Mouse (Mus musculus): ENCODE measurements around the gene Tm4sf5.
"Not testable (repeated sequence)": the region's sequence is repeated elsewhere in the genome, so short reads cannot be mapped to it uniquely, and the experiment has no call there.

Gene Tm4sf5

GRCm38 (mm10) chr11:70509753-70510564 is 4.9 kb downstream of the Tm4sf5 start:
- DNase-seq (ENCODE audit: low read depth): peak; percentile 86

DNA sequence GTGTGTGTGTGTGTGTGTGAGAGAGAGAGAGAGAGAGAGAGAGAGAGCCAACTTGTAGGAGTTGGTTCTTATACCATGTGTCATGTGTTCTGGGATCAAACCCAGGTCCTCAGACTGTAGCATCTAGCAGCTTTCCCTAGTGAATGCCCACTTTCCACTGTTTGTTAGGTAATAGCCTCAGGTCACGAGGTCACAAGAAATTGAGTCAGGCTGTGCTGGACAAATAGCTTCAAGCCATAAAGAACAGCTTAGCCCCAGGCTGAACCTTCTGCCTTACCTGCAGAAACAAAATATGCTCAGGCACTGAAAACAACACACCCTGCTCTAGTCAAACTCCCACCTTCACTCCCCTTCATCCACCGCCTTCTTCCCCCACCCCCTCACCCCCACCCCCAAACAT is 6.2 kb downstream of the Tm4sf5 start:
- no peak for DNase-seq (ENCODE audit: low read depth)

DNA sequence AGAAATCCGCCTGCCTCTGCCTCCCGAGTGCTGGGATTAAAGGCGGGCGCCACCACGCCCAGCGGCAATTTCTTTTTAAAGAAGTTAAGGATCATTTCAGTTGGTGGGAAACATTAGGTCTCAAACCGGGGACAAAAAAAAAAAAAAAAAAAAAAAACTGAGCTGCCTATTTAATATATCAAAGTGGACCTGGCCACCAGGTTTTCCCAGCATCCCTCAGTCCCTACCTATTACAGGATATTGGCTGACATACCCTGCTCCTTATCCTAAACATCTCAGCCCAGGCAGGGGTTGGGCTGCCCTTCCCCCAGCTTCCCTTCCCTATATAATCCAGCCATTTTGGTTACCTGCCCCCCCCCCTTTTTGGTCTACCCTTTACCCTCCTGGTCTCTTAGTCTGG is 6.8 kb downstream of the Tm4sf5 start:
- DNase-seq (ENCODE audit: low read depth): no peak

DNA sequence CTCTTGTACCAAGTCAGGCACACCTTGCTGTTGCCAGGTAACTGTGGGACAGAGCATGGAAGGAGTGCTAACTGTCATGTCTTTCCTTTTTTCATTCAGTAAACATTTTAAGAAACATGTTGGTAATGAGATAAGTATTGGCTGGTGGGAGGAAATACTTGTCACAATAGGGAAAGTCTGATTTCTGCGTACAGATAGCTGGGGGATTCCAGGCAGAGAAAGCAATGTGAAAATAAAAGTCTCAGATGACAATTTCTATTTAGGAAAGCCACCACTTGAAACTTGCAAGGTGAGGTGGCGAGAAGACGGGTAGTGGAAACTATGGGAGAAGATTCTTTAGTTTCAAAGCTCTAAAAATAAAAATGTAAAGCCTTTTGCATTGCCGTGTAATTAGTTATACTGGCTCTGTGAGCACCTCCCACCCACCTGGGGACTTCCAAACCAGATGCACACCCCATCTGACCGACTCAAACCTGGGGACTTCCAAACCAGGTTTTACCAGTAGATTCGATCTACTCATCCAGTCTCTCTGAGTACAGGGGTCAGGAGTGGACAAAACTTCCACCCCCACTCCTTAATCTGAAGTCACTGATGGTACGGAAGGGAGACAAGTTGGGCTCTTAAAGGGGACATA is 7.8 kb downstream of the Tm4sf5 start:
- peak; percentile 72 for DNase-seq (ENCODE audit: low read depth)

DNA sequence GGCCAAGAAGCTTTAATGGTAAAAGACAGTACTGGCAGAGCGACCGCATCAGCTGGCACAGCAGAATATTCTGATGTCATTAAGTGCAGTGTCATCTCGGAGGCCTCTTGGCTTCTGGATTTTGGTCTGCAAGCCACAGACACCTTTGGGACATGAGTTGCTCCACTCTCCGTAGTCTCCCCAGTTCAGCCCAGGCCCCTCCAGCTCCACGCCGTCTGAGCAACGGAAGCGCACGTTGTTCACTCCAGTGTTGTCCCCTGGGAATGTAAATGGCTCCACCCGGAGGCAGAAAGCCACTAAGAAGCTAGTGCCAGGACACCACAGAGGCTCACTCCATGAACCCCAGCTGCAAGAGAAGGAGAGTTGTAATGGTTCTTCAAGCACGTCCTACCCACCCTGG is 8.5 kb downstream of the Tm4sf5 start:
- no peak for DNase-seq (ENCODE audit: low read depth)

DNA sequence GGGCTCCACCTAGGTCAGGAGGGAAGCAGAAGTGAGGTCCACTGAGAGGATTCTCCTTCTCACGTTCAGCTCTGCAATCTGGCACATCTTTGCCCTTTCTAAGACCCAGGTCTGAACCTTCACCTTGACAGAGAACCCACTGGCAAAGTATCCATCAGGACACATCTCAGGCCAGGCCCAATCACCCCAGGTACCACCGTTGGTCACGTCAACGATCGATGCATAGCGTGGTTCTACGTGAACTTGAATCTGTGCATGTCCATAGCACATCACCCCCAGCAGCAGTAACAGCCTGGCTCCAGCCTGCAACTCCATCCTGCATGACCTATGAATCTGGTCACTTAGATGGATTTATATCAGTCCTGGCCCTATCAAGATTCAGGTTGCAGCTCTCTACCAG is 9.2 kb downstream of the Tm4sf5 start, which contains the start of gene Vmo1:
TSS of gene Vmo1 (minus strand) at position 329 of the 400 bp plus-strand sequence.
- no peak for DNase-seq (ENCODE audit: low read depth)

- peak; percentile 81 for DNase-seq (ENCODE audit: low read depth)
Observed at GRCm38 (mm10) chr11:70516352-70516751, 11.3 kb downstream of the Tm4sf5 start.

DNA sequence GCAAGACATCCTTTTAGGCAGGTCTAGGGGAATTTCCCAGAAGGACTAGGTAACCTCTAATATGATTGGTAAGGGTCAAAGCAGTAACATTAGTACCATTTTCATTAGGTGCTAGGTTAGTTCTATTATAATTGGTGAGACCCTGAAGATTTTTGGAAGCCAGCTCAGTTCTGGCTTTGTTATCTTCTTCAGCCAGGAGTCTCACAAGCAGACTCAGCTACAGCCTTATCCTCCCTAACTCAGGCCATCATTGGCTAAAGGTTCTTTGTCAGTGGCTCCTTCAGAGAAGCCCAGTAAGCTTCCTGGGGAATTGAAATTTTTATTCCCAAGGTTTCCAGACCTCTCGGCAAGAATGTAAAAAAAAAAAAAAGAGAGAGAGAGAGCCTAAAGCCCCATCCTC is 13.4 kb downstream of the Tm4sf5 start:
- DNase-seq (ENCODE audit: low read depth): no peak

- no peak for DNase-seq (ENCODE audit: low read depth)
Observed at GRCm38 (mm10) chr11:70518923-70519322, 13.9 kb downstream of the Tm4sf5 start, which contains the start of gene Gltpd2. Gene Gltpd2, plus strand, starts transcription at chr11:70519196.

DNA sequence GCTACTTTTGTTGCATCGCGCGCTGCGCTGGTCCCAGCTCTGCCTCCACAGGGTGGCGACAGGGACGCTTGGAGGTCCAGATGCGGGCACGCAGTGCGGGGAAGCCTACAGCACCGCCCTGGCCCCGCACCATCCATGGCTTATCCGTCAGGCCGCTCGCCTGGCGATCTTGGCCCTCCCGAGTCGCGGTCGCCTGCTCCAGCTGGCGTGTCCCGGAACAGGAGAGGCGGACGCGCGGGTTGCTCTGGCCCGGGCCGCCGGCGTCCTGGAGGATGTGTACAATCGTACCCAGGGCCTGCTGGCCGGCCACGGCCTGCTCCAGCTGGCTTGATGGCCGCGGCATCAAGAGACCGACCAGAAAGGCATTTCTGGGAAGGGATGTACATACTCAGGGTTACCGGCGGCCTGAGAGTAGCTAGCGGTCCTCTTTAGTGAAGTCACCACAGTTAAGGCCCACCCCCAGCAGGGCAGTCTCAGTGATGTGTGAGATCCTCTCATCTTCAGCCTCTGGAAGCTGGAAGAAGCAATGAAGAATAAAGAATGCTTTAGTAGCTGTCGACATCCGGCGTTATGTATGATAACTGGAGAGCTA is 15.2 kb downstream of the Tm4sf5 start:
- DNase-seq (ENCODE audit: low read depth): no peak

GRCm38 (mm10) chr11:70523306-70523989 is 18.4 kb downstream of the Tm4sf5 start:
- not testable (repeated sequence) for DNase-seq (ENCODE audit: low read depth)

DNA sequence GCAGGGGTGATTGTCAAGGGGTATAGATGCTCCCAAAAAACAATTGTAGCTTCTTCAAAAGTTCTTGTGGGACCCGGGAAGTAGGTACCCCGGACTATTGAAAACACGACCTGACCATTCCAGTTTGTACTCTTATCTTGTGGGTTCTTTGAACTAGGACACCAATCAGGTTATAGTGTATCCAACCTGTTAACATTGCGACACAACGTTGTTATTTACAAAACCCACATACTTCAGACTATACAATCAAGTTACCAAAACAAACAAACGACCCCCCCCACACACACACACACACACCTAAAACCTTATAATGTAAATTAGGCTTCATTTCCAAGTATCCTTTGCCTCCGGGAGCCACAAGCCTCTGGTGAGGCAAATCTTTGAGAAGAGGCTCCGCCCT is 19.7 kb downstream of the Tm4sf5 start:
- DNase-seq (ENCODE audit: low read depth): no peak

DNA sequence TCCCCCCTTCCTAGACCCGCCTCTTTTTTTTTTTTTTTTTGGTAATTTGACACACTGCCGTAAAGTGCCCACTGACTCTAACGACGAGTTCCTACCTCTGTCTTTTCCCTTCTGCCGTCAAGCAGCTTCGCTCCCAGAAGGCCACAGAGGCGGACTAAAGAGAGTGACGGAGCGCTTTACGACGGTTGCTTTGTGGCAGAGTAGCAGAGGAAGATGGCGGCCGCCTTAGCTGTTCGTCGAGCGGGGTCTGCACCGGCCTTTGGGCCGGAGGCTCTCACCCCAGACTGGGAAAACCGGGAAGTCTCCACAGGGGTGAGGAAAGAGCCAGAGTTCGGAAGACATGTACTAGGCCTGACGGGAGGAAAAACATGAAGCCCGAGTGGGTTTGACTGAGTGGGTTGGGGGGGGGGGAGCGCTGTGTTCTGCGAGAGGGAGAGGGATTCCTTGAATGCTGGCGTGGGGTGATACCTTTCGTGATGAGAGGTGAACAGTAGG is 20.2 kb downstream of the Tm4sf5 start, which contains the start of gene Psmb6:
TSS of gene Psmb6 (plus strand) at position 184 of the 495 bp plus-strand sequence.
- DNase-seq (ENCODE audit: low read depth): peak; percentile 97

- DNase-seq (ENCODE audit: low read depth): peak; percentile 34
Observed at GRCm38 (mm10) chr11:70525726-70526125, 20.7 kb downstream of the Tm4sf5 start.

- DNase-seq (ENCODE audit: low read depth): no peak
Observed at GRCm38 (mm10) chr11:70526211-70526610, 21.2 kb downstream of the Tm4sf5 start.

DNA sequence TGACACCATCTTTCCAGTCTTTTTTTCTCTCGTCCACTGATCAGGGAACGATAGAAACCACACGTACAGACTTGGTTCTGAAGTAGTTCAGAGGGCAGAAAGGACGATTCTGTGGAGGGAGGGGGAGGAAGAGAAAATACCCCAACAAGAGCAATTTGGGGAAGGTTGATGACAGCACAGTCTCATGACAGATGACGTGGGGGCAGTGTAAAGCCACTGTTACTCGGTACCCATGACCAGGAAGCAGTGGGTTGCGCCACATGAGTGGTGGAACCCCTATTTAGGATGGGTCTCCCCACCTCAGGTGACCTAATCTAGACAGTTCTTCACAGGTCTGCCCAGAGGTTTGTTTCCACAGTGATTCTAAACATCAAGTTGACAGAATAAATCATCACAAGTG is 23.6 kb downstream of the Tm4sf5 start:
- DNase-seq (ENCODE audit: low read depth): no peak

DNA sequence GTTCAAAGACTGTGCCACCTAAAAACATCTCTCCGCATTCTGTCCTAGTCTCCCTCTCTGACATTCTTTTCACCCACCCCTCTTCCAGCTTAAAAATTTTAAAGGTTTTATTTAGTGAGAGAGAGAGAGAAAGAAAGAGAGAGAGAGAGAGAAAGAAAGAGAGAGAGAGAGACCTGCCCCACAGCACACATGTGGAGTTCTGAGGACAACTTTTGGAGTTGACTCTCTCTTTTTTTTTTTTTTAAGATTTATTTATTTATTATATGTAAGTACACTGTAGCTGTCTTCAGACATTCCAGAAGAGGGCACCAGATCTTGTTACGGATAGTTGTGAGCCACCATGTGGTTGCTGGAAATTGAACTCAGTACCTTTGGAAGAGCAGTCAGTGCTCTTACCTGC is 26.0 kb downstream of the Tm4sf5 start:
- not testable (repeated sequence) for DNase-seq (ENCODE audit: low read depth)

GRCm38 (mm10) chr11:70532839-70533238 is 27.8 kb downstream of the Tm4sf5 start, which contains the start of gene Gm40193:
Gene Gm40193, minus strand, starts transcription at chr11:70532939.
- DNase-seq (ENCODE audit: low read depth): no peak

DNA sequence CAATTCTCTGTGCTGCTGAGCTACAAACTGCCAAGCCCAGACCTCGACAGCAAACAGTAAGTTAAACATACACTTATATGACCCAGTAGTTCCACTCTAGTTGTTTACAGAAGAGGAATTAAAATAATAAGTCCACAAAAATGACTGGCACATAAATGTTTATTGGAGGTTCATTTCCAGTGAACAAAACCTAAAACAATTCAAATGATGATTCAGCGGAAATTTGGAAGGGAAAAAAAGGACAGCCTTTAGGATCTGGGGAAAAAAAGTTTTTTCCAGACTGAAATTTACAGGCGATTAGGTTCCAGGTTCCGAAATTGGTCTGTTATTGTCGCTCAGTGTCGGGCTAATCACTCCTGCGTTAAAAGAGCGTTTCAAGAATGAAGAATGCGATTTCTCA is 34.4 kb downstream of the Tm4sf5 start:
- no peak for DNase-seq (ENCODE audit: low read depth)

- DNase-seq (ENCODE audit: low read depth): peak; percentile 91
Observed at GRCm38 (mm10) chr11:70539877-70540587, 35.0 kb downstream of the Tm4sf5 start, which contains the start of gene Pld2. Gene Pld2, plus strand, starts transcription at chr11:70540064.

GRCm38 (mm10) chr11:70540928-70541327 is 35.9 kb downstream of the Tm4sf5 start:
- DNase-seq (ENCODE audit: low read depth): peak; percentile 22

Measured in induced T-regulatory cell, adult 2 months (primary cell).